Mouse (Mus musculus) CD4-positive, CD25-positive, alpha-beta regulatory T cell, adult 4 months (primary cell): ENCODE data around the gene Fam163a. TPM values are rescaled to one million over a fixed set of nuclear protein-coding genes. Genes with fewer than 3 reads are reported as not detected.

Experiments
- ATAC-seq: one replicate; pipeline ENCODE4 v1.8.0; 2017
- polyA plus RNA-seq, 2 experiments: library from polyadenylated mRNA; unstranded; fragments of 100-300 nt; shearing (Covaris generic); gene quantifications; one replicate each; pipeline ENCODE4 v1.2.1; 2017

Gene Fam163a
- polyA plus RNA-seq, 2 experiments from 2014 or later: not detected

DNA sequence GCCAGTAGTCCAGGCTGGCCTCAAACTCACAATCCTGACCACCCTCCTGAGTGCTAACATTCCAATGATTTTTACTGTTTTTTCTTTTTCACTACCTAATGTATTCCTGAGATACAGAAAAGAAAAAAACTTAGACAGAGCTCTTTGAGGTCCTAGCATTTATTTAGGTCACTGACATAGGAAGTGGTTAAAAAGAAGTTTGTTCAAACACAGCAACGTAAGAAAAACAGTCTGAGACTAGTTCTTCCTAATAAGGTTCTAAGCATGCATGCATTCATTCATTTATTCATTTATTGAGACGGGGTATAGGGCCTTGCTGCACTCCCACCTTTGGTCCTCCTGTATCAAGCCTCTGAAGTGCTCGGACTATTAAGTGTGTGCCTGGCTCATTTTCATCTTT lies 177.0 kb downstream of the Fam163a start:
- ATAC-seq: peak; percentile 44

Other genes with a start within 250 kb of the Fam163a start
- 10 to 100 TPM in 1 of 2 experiments, 1 to 10 TPM in 1; 8.1 to 14.1 TPM for gene Cep350, start 231.8 kb downstream of the Fam163a start, polyA plus RNA-seq
- gene Tor1aip2, start 169.6 kb downstream of the Fam163a start, polyA plus RNA-seq: 10 to 100 TPM; 38.3 to 43.9 TPM
- 100 to 1,000 TPM in 1 of 2 experiments, 10 to 100 TPM in 1; 86.3 to 108 TPM for gene Tor1aip1, start 168.5 kb downstream of the Fam163a start, polyA plus RNA-seq
- gene Tdrd5, start 98.6 kb upstream of the Fam163a start, polyA plus RNA-seq: not detected
- not detected for gene Nphs2, start 105.7 kb upstream of the Fam163a start, polyA plus RNA-seq
- gene Gm2000, start 161.0 kb upstream of the Fam163a start, polyA plus RNA-seq: 1,000 to 10,000 TPM; 2,130 to 3,550 TPM
- 1 to 10 TPM in 1 of 2 experiments, under 1 TPM in 1; 0.93 to 1.2 TPM for gene Axdnd1, start 216.1 kb upstream of the Fam163a start, polyA plus RNA-seq